Mouse (Mus musculus): ENCODE measurements around the gene Ccr6.

DNA sequence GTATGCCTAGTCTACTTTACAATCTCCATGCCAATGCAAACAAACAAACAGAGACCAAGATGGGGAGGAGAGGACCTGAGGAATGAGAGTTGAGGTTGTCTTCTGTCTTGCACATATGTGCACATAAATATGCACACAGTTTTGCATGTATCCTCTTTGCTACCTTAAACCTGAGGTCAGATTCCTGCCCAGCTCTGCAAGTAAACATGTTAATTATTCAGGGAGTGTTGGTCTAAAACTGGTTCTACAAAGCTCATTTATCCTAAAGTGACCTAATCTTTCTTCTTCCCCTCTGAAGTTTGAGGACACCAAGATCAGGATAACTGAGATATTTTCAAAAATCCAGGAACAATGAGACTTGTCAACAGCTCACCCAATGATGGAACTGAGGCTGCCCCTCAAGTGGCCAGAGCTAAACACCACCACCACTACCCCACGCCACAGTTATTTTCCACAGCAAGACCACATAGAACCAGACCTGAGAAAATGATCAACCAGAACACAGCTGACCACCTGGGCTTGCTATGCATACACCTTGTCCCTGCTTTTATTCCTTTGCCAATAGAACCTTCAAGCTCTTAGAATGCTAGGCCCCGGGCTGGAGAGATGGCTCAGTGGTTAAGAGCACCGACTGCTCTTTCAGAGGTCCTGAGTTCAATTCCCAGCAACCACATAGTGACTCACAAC, 54.3 kb downstream of the Ccr6 start:
- TF ChIP-seq CTCF (conservative IDR thresholded peaks at IDR 0.05; ENCODE audit: insufficient read depth, insufficient read length, low read depth, low read length) (no peak), POLR2A (IDR thresholded peaks at IDR 0.05; ENCODE audit: low read depth, low read length) (no peak)

All from kidney, adult 2 months (tissue).